Mouse (Mus musculus) hindbrain, embryonic 10.5 days (tissue): ENCODE results near the gene Proca1. TPM values are rescaled to one million over a fixed set of nuclear protein-coding genes. Genes with fewer than 3 reads are reported as not detected.
A peak's percentile ranks its signal among the peaks of the same experiment; 100 is the strongest.

Experiments used
- DNase-seq: peaks from one replicate; pipeline ENCODE4 v3.0.0-alpha.2; 2017; ENCODE audit warnings: low spot score
- H3K27ac ChIP-seq: fragments of 300-500 bp; sonication (generic); 2 replicates; pipeline ENCODE4 v1.5.1; 2016; ENCODE audit warnings: mild to moderate bottlenecking, moderate library complexity
- H3K27me3 ChIP-seq: fragments of 300-500 bp; sonication (generic); 2 replicates; pipeline ENCODE4 v1.6.1; 2016; ENCODE audit warnings: mild to moderate bottlenecking; ENCODE audit not compliant: poor library complexity, insufficient read depth, severe bottlenecking
- H3K36me3 ChIP-seq: fragments of 300-500 bp; sonication (generic); 2 replicates; pipeline ENCODE4 v1.6.1; 2016; ENCODE audit warnings: mild to moderate bottlenecking, moderate library complexity
- H3K4me1 ChIP-seq: fragments of 300-500 bp; sonication (generic); replicated peaks from 2 replicates; pipeline ENCODE4 v1.6.1; 2016; ENCODE audit warnings: mild to moderate bottlenecking
- H3K4me3 ChIP-seq: fragments of 300-500 bp; sonication (generic); 2 replicates; pipeline ENCODE4 v1.5.1; 2016; ENCODE audit warnings: mild to moderate bottlenecking, moderate library complexity
- H3K9me3 ChIP-seq: fragments of 300-500 bp; sonication (generic); 2 replicates; pipeline ENCODE4 v1.6.1; 2016; ENCODE audit warnings: mild to moderate bottlenecking, moderate library complexity
- WGBS: fragments of 180-500 bp; shearing (Covaris S2); methylation state at CpG from one replicate; pipeline ENCODE4 v1.1.7; 2016; 5-methylcytosine and 5-hydroxymethylcytosine counted together
- polyA plus RNA-seq: library from polyadenylated mRNA; unstranded; fragments of >200 nt; fragmentation: Nextera tagmentation; extraction: Ambion mirVana; gene quantifications from 2 replicates; pipeline ENCODE4 v1.2.1, GENCODE M21; 2016

Proca1 gene
- polyA plus RNA-seq, 1 experiment from 2014 or later, result 1.6 TPM

DNA sequence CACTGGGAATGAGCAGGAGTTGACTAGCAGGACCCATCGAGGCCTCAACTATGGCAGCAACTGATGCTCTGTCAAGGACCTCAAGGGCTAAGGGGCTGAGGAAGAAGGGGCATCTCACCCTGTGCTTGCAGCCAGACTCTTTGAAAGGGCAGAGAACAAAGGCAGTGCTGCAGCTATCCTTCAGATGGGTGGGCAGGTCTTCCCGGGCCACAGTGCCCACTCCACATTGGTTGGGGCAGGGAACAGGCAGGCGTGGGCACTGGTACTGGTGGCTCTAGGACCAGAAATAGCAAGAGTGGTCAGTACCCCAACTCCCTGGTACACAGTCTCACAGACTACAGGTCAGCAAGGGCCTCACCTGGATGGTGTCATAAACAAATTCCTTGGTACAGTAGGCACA, 32.5 kb upstream of the Proca1 start:
- WGBS, result 90% methylated on average over 3 of the region's 3 CpGs
- H3K9me3 ChIP-seq, result no peaks in the 10 kb centered on the region
- peak overlapping the region; percentile 4; the same call in 1 of the 2 replicates for H3K4me3 ChIP-seq
- peaks cover 80% of the 10 kb centered on the region for H3K36me3 ChIP-seq
- H3K4me1 ChIP-seq, result peaks cover 47% of the 10 kb centered on the region
- no peak overlapping the region for H3K27ac ChIP-seq
- no peaks in the 10 kb centered on the region for H3K27me3 ChIP-seq
- no peak for DNase-seq

DNA sequence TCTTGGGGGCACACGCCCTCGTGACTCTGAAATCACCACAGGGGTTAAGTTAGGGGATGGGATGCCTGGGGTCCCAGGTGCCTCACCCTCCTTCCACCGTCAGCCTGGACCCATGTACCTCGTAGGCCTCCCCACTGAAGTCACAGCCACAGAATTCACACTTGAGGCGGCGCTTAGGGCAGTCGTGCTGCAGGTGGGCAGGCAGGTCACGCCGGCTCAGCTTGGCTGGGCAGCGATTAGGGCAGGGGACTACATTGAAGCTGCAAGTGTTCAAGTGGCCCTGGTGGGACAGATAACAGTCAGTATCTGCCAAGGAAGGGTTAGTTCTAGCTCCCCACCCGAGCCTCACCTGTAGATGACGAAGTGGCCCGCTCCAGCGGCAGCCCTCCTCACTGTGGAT, 32.0 kb upstream of the Proca1 start:
- Histone ChIP-seq H3K9me3 (no peaks in the 10 kb centered on the region), H3K27me3 (no peaks in the 10 kb centered on the region; the same call in 1 of the 2 replicates), H3K36me3 (peaks cover 75% of the 10 kb centered on the region), H3K4me3 (peak overlapping the region; percentile 4; the same call in 1 of the 2 replicates), H3K4me1 (peaks cover 52% of the 10 kb centered on the region), H3K27ac (no peak overlapping the region)
- no peak for DNase-seq
- WGBS, result 92% methylated on average over 14 of the region's 14 CpGs

DNA sequence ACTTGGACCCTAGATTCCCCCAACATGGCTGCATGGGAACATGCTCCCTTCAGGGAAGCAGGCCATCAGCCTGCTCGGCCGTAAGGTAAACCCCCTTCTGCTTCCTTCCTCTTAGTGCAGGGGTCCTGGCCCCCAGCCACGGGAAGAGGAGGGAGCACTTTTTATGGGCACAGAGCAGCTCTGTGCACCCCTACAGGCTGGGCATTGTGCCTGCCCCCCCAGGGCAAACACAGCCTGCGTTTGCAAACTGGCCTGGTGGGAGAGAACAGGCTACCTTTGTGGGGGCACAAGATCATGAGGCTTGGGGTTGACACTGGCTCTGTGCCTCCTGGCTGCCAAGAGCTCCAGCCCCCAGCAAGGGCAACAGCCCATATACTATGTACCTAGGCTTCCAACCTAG, 31.2 kb upstream of the Proca1 start:
- H3K4me1 ChIP-seq, result peaks cover 58% of the 10 kb centered on the region
- 72% methylated on average over 4 of the region's 4 CpGs for WGBS
- no peak for DNase-seq
- peak overlapping the region; percentile 100 for H3K27ac ChIP-seq
- H3K9me3 ChIP-seq, result no peaks in the 10 kb centered on the region
- peaks cover 67% of the 10 kb centered on the region for H3K36me3 ChIP-seq
- H3K27me3 ChIP-seq, result peaks cover 4% of the 10 kb centered on the region
- peak overlapping the region; percentile 100; the same call in 1 of the 2 replicates for H3K4me3 ChIP-seq

DNA sequence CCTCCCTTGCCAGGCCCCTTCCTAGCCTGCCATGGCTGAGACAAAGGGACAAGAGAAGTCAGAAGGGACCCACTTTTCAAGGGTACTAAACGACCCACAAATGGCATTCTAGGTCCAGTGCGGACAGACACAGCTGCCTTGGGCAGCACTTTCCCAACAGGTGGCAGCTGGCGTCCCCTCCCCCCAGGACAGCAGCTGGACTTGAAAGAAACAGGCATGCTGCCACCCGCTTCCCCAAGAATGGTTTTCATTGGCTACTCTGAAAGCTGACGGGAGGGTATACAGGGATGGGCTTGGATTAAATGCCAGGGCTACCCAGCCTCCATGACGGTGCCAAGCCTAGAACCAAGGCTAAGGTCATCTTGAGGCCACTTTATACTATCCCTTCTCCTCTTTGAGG, 30.7 kb upstream of the Proca1 start:
- 69% methylated on average over 6 of the region's 6 CpGs for WGBS
- DNase-seq, result no peak
- Histone ChIP-seq H3K36me3 (peaks cover 61% of the 10 kb centered on the region), H3K27ac (peak overlapping the region; percentile 100), H3K4me3 (peak overlapping the region; percentile 100), H3K27me3 (peaks cover 9% of the 10 kb centered on the region), H3K4me1 (peaks cover 58% of the 10 kb centered on the region), H3K9me3 (no peaks in the 10 kb centered on the region)

DNA sequence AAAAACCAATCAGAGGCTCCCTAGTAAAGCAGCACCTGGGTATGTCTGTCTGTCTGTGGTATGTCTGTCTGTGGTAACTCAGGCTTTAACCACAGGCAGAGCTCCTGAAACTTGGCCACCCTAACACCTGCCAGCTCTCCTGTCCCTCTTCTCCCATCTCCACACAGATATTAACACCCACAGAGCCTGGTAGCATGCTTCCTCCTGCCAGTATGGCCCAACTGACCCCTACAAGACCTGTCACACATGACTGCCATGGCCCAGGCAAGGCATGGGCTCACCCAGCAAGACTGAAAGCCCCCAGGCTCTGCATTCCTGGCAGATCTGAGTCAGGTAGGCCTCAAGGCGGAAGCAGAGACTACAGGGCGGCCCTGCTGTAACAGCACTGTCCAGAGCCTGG, 30.1 kb upstream of the Proca1 start:
- WGBS, result 75% methylated on average over 2 of the region's 2 CpGs
- H3K36me3 ChIP-seq, result peaks cover 56% of the 10 kb centered on the region

DNA sequence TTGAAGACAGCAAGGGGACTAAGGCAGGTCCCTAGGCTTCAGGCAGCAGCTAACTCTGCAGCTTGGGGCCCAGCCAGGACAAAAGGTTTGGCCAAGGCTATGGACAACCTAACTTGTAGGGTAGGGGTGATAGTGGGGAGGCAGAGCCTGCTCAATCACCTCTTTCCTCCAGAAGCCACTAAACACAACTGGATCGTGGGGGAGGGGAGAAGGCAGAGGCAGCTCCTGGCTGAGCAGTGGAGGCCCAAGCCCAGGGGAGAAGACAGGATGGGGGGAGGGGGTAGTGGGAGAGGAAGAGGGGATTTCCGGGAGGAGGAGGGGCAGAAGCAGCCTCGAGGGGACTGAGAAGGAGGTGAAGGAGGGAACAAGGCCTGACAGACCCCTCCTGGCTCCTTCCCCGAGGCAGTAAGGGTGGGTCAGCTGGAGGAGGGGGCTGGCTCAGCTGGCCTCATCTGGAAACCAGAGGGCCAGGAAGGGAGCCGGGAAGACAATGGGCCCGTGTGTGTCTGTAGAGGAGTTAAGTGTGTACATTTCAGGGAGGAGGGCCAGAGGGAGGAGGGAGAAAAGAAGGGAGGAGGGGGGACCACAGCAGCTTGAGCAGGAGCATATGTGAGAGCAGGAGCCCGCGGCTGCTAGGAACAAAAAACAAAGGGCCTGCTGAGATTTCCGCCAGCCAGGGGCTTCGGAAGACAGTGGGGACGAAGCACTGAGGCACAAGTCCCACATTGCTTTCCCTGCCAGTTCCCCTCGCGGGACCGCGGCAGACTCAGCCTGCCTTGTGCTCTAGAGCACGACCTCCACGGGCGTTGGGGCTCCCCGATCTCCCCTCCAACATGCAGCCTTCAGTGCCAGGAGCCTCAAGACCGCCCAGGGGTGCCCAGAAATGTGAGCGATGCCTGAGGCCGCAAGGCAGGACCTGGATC, 29.2 kb upstream of the Proca1 start:
- H3K4me1 ChIP-seq, result peaks cover 55% of the 10 kb centered on the region

More for the DNA sequence above, 30.1 kb upstream of the Proca1 start:
- H3K27ac ChIP-seq, result peak overlapping the region; percentile 100
- H3K4me1 ChIP-seq, result peaks cover 54% of the 10 kb centered on the region
- peak overlapping the region; percentile 100 for H3K4me3 ChIP-seq
- no peak for DNase-seq
- H3K27me3 ChIP-seq, result peaks cover 14% of the 10 kb centered on the region
- no peaks in the 10 kb centered on the region for H3K9me3 ChIP-seq

DNA sequence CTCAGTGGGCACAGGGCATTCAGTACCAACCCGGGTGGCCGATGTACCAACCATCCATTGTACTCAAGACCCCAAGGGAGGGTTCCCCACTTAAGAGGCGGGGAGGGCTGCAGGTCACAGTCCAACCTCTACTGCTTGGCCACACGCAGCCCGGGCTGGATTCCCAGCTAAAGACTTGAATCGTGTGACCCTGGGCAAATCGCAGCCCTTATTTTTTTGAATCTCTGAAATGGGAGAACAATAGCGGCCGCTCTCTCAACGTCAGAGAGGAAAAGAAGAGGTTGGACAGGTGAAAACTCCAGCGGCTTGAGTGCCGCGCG, 28.6 kb upstream of the Proca1 start:
- peaks cover 14% of the 10 kb centered on the region for H3K27me3 ChIP-seq
- H3K27ac ChIP-seq, result peak overlapping the region; percentile 100
- under 1% methylated on average over 14 of the region's 14 CpGs for WGBS
- peak overlapping the region; percentile 100 for H3K4me3 ChIP-seq
- no peak for DNase-seq
- H3K36me3 ChIP-seq, result peaks cover 41% of the 10 kb centered on the region
- H3K4me1 ChIP-seq, result peaks cover 54% of the 10 kb centered on the region
- no peaks in the 10 kb centered on the region for H3K9me3 ChIP-seq

More for the DNA sequence above, 29.2 kb upstream of the Proca1 start:
- H3K27ac ChIP-seq, result peak overlapping the region; percentile 100
- H3K36me3 ChIP-seq, result peaks cover 47% of the 10 kb centered on the region
- peak overlapping the region; percentile 100 for H3K4me3 ChIP-seq
- WGBS, result under 1% methylated on average over 22 of the region's 22 CpGs
- peaks cover 14% of the 10 kb centered on the region for H3K27me3 ChIP-seq
- no peaks in the 10 kb centered on the region for H3K9me3 ChIP-seq
- DNase-seq, result peak; percentile 88

DNA sequence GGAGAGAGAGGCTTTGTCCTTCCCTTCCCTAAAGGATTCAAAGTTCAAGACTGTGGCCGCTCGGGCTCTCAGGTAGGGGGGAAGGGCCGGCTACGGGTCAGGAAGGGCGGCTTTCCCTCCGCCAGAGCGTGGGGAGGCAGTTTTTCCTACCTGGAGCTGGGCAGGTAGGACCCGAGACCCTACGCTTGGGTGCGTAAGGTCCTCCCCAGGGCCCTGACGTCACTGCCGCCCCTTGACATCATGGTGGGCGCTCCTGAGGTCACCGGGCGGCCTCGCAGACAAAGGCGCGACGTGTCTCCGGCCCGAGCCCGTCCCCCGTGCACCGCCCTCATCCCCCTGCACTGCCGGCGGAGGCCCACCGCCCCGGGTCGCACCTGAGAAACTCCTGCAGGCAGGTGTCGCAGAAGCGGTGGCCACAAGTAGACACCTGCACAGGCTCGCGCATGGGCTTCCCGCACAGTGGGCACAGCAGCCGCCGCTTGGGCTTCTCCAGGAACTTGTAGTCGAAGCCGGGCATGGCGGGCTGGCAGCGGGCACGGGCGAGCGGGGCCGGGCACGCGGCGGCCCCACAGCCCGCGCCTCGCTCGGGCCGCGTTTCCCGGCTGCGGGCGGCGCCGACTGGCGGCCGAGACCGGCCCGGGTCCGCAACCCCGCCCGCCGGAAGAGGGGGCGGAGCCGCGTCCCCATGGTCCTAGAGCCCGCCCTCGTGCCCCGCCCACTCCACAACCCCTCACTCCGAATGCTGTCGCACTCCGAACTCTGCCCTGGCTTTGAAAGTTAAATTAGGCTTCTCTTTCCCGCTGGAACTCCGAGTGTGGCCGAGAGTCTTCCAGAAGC, 28.1 kb upstream of the Proca1 start, which contains the start of gene Traf4:
Gene Traf4 (minus strand): TSS at position 666 of the 837 bp plus-strand sequence.
- peak within 1 kb of the TSS; percentile 100 for H3K27ac ChIP-seq
- peaks cover 53% of the 10 kb centered on the region for H3K4me1 ChIP-seq
- peak within 1 kb of the TSS; percentile 100 for H3K4me3 ChIP-seq
- DNase-seq, result peak; percentile 89
- WGBS, result under 1% methylated on average over 78 of the region's 78 CpGs
- H3K36me3 ChIP-seq, result peaks cover 35% of the 10 kb centered on the region
- H3K27me3 ChIP-seq, result peaks cover 14% of the 10 kb centered on the region
- no peaks in the 10 kb centered on the region for H3K9me3 ChIP-seq

DNA sequence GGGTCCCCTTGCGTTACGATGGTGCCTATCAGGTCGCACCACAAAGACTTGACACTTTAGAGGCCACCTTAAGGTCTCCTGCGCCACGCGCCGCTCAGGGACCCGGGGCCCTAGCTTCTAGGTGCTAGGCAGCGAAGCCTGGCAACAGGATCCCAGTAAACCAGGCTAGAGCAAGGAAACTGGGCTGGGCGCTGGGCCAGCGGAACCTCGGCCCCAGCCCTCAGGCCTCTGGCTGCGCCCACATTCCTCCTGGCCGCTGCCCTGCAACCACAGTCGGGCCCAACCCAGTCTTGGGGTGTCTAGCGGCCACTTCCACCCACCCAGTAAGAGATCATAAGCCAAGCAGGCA, 27.5 kb upstream of the Proca1 start:
- DNase-seq, result no peak
- Histone ChIP-seq H3K36me3 (peaks cover 32% of the 10 kb centered on the region), H3K27me3 (peaks cover 14% of the 10 kb centered on the region), H3K4me3 (peak overlapping the region; percentile 100), H3K4me1 (peaks cover 50% of the 10 kb centered on the region), H3K9me3 (no peaks in the 10 kb centered on the region), H3K27ac (peak overlapping the region; percentile 100)
- WGBS, result 3% methylated on average over 16 of the region's 16 CpGs

DNA sequence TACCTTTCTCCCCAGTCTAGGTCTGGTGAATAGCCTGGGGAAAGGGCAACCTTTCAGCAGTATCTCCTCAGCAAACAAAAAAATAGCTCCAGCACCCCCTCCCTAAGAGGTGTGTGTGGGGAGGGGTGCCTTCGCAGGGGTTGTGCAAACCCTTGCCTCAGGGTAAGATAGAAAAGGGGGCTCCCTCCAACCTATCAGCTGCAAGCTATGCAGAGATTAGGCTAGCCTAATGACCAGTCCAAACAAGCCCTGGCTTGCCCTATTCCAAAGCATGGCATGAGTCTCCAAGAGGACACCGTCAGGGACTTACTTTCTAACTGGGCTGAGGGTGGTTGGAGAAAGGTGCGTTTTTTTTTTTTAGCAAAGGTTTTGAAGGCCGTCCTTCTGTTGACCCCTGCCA, 27.0 kb upstream of the Proca1 start:
- Histone ChIP-seq H3K4me1 (peaks cover 46% of the 10 kb centered on the region), H3K27ac (peak overlapping the region; percentile 100), H3K9me3 (no peaks in the 10 kb centered on the region), H3K4me3 (peak overlapping the region; percentile 100), H3K27me3 (peaks cover 14% of the 10 kb centered on the region), H3K36me3 (peaks cover 32% of the 10 kb centered on the region)
- 53% methylated on average over 4 of the region's 4 CpGs for WGBS
- no peak for DNase-seq

DNA sequence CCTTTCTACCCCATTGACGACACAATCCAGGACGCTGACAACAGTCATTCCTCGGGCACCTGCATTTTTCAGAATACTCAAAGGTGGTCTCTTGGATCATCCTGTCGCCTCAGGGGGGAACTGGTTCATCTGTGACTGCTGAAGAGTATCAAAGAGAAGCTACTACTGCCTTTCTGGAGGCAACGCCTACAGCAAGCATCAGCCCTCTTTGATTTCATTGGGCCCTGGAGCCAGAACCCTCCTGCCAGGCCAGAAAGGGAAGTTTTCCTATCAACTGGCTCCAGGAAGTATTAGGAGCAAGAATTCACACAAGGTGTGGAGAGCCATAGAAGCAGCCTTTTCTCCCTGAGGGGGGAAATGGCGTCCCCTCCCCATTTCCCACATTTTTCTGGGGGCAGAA, 26.6 kb upstream of the Proca1 start:
- Histone ChIP-seq H3K4me3 (no peak overlapping the region), H3K36me3 (peaks cover 29% of the 10 kb centered on the region), H3K27ac (no peak overlapping the region), H3K27me3 (peaks cover 14% of the 10 kb centered on the region), H3K9me3 (no peaks in the 10 kb centered on the region), H3K4me1 (peaks cover 43% of the 10 kb centered on the region)
- DNase-seq, result no peak
- WGBS, result 69% methylated on average over 6 of the region's 6 CpGs

DNA sequence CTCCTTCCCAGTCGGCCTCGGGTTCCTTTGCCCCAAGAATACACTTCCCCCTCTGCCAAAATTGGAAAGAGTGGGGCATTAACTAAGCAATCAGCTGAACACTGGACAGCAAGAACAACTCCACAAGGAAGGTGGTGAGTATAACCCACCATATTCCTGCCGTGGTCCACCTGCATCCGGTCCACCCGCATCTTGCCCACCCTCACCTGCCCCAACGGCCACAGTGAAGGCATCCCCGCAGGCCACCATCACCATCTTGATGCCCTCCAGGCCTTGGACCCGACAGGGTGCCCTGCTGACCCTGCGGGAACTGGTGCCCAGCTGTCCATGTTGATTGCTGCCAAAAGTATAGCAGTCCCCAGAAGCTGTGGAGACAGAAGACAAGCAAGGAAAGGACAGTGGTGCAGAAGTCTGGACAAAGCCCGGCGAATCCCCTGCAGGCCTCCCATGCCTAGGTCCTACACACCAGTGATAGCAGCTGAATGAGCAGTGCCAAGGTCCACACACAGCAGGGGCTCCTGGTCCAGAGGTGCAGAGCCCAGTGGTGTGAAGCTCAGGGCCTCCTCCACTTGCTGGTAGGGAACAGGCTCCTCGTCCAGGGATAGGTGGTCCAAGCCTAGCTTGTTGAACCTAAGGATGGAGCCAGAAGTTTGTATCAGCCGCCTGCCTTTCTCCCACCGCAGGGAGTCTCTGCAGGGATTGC, 25.8 kb upstream of the Proca1 start:
- Histone ChIP-seq H3K4me1 (peaks cover 37% of the 10 kb centered on the region), H3K4me3 (no peak overlapping the region), H3K27ac (0 out of 2 replicates have a peak overlapping the region, but pooled peaks have one; percentile 25)

More for the DNA sequence above, 25.8 kb upstream of the Proca1 start:
- WGBS, result 87% methylated on average over 14 of the region's 14 CpGs
- Histone ChIP-seq H3K9me3 (no peaks in the 10 kb centered on the region), H3K36me3 (peaks cover 22% of the 10 kb centered on the region), H3K27me3 (peaks cover 14% of the 10 kb centered on the region)
- DNase-seq, result no peak
